Mouse (Mus musculus) olfactory bulb, adult 2 months (tissue): Measurements from ENCODE around the gene Ttc16. TPM values are rescaled to one million over a fixed set of nuclear protein-coding genes. Genes with fewer than 3 reads are reported as not detected.

Experiments
- H3K27ac ChIP-seq: fragments of 200-500 bp; 2 replicates; pipeline ENCODE4 v1.5.1; 2012; ENCODE audit warnings: low read depth, low read length; ENCODE audit not compliant: insufficient read depth
- H3K4me1 ChIP-seq: fragments of 200-500 bp; 2 replicates; pipeline ENCODE4 v1.6.1; 2012; ENCODE audit warnings: low read length; ENCODE audit not compliant: control insufficient read depth, insufficient read depth
- H3K4me3 ChIP-seq: fragments of 200-500 bp; 2 replicates; pipeline ENCODE4 v1.5.1; 2012; ENCODE audit warnings: mild to moderate bottlenecking, low read depth, low read length, moderate library complexity; ENCODE audit not compliant: insufficient read depth
- CTCF ChIP-seq: fragments of 200-500 bp; IDR thresholded peaks from 2 replicates; pipeline ENCODE4 v1.5.1; 2012; ENCODE audit warnings: low read depth, mild to moderate bottlenecking, low read length, moderate library complexity; ENCODE audit not compliant: insufficient read depth
- POLR2A ChIP-seq: fragments of 200-500 bp; IDR thresholded peaks from 2 replicates; pipeline ENCODE4 v1.6.1; 2012; ENCODE audit warnings: mild to moderate bottlenecking, low read depth, low read length, moderate library complexity; ENCODE audit not compliant: insufficient read depth
- WGBS: fragments of 180-500 bp; shearing (Covaris S2); methylation state at CpG from one replicate; pipeline ENCODE4 v1.1.7; 2018; 5-methylcytosine and 5-hydroxymethylcytosine counted together
- polyA plus RNA-seq: library from polyadenylated mRNA; stranded (reverse); fragments of >200 nt; gene quantifications from 2 replicates; pipeline ENCODE4 v1.2.4, GENCODE M21; 2012; ENCODE audit warnings: low replicate concordance; ENCODE audit not compliant: missing spikeins, insufficient read depth, insufficient read length

Ttc16 gene
- polyA plus RNA-seq, 1 experiment, result not detected

DNA sequence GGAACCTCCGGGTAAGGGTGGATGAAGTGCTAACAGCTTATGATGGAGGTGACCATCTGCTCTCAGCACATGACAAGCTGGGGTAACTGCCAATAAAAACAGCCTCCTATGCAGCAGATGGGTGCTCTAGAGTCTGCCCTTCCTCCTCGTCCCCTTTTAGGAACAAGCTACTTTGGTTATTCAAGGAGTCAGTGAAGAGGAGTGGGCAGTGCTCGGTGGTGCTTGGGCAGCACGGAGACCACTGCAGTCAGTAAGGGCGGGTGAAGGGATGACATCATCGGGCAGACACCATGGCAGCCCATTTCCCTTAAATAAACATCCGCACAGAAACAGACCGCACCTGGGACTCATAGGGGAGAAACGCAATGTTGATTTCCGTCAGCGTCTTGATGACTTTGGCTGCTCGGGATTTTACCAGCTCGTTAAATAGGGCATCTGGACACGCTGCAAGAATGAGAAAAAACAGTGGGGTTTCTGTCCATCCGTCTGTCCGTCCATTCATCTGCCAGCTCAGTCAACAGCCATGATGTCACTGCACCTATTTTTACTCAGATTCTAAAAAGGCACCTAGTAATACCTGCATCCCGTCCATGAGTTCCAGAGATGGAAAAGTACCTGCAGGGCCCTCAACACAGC lies 41.6 kb upstream of the Ttc16 start:
- TF ChIP-seq CTCF, result no peak
- no peak for TF ChIP-seq POLR2A
- WGBS, result 47% methylated on average over 17 of the region's 17 CpGs
- no peak overlapping the region for H3K4me3 ChIP-seq
- peaks cover 26% of the 10 kb centered on the region for H3K4me1 ChIP-seq
- peak overlapping the region; percentile 52 for H3K27ac ChIP-seq

- no peak overlapping the region for H3K27ac ChIP-seq
- peaks cover 23% of the 10 kb centered on the region for H3K4me1 ChIP-seq
- 63% methylated on average over 2 of the region's 2 CpGs for WGBS
- H3K4me3 ChIP-seq, result no peak overlapping the region
- TF ChIP-seq POLR2A, result no peak
- TF ChIP-seq CTCF, result no peak
Measured at GRCm38 (mm10) chr2:32816497-32816896, 41.1 kb upstream of the Ttc16 start.

DNA sequence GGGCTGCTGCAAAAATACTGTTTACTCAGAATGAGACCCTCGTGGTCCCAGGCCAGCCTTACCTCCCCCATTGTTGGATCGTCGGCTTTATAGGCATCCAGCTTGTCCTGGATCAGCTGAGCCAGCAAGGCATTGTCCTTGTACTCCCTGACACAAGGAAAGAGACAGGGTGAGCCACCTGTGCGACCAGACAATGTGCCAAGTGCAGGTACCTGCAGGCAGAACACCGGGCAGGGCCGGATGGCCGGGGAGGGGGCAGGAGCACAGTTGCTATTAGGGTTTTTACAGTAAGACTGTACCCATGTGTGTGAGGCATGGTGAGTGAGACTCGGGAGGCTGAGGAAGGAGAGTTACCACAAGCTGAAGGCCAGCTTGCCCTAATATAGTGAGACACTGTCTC lies 36.5 kb upstream of the Ttc16 start:
- WGBS, result 83% methylated on average over 8 of the region's 8 CpGs
- Histone ChIP-seq H3K4me3 (no peak overlapping the region), H3K27ac (no peak overlapping the region), H3K4me1 (peaks cover 10% of the 10 kb centered on the region)
- TF ChIP-seq POLR2A, result no peak

GRCm38 (mm10) chr2:32808816-32809566 lies 33.6 kb upstream of the Ttc16 start:
- no peak overlapping the region for H3K27ac ChIP-seq
- H3K4me3 ChIP-seq, result no peak overlapping the region
- TF ChIP-seq CTCF (no peak), POLR2A (no peak)
- 92% methylated on average over 14 of the region's 14 CpGs for WGBS
- H3K4me1 ChIP-seq, result peaks cover 3% of the 10 kb centered on the region; the same call in 1 of the 2 replicates

DNA sequence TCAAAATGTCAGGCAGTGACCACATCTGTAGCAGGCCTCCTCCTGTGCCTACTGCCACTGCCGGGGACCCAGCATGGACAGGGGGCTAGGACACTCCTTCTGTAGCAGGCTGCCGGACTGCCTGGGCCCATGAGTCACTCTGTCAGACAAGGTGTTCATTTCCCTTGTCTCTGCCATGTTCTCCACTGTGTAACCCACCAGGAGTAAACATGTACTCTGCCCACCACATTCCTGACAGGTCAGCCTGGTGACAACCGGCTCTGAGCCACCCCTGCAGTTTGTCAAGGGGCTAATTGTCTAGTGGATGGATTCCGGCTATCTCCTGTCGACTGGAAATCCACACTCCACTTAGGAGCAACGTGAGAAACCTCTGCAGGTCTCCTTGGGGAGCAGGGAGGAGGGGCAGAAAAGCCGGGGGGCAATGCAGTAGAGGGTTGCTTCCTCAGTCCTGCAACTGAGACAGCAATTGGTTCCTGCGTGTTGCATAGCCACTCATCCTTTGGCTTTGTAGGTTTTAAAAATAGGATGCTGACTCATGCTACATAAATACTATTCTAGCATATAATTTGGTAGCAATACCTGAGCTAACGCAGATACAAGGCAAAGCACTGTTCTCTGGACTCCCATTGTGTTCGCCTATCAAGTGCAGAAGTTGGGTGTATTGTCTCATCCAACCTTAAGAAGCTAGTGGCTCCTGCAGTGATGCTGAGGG lies 23.0 kb upstream of the Ttc16 start:
- peak overlapping the region; percentile 65 for H3K27ac ChIP-seq
- H3K4me1 ChIP-seq, result peaks cover 25% of the 10 kb centered on the region
- H3K4me3 ChIP-seq, result no peak overlapping the region
- no peak for TF ChIP-seq CTCF
- TF ChIP-seq POLR2A, result no peak
- WGBS, result 32% methylated on average over 10 of the region's 10 CpGs

DNA sequence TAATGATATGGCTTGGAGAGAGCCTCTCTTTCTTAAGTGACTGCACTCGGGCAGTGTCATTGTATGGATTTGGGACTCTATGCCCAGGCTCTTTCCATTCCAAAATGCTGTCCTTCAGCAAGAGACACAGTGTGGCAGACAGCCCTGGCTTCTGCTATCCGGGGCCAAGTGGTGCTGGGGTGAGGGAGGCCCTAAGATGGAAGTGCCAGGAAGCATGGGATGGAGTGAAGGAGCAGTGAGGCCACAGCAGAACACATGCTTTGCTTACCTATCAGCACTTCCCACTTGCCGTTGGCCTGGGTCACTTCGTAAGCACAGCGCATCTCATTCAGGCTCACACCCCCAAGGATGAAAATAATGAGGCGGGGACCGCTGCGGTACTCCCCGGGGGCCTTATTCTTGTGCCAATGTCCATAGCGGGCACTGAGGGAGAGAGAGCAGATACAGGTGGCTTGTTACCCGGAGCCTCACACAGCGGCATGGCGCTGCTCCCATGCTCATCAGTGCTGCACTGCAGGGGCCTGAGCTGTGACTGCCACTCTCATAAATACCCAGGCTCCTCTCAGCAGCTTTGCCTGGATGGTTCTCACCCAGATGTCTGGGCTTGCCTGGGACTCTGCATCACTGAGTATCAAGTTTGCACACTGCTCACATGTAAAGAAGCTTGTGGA lies 20.4 kb upstream of the Ttc16 start:
- Histone ChIP-seq H3K27ac (no peak overlapping the region), H3K4me1 (peaks cover 25% of the 10 kb centered on the region), H3K4me3 (no peak overlapping the region)
- no peak for TF ChIP-seq POLR2A
- WGBS, result 65% methylated on average over 13 of the region's 13 CpGs

DNA sequence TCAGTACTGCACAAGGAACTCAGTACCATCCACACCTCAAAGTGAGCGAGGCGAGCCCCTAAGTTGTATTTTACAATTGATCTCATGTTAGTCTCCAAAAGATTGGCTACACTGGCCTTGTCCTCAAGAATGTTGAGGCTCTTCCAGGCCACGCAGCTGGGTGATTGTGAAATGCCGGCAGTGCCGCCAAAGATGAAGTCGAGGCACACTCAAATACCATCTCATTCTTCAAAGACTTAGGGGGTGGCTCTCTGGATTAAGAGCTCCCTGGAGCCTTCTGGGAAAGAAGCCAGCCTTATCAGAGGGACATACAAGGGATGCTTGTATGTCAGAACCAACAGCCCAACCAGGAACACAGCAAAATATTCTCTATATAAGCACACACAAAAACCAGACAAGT lies 15.9 kb upstream of the Ttc16 start:
- 39% methylated on average over 6 of the region's 6 CpGs for WGBS
- TF ChIP-seq CTCF (no peak), POLR2A (no peak)
- H3K4me1 ChIP-seq, result peaks cover 11% of the 10 kb centered on the region
- H3K27ac ChIP-seq, result peak overlapping the region; percentile 15; the same call in 1 of the 2 replicates
- no peak overlapping the region for H3K4me3 ChIP-seq

DNA sequence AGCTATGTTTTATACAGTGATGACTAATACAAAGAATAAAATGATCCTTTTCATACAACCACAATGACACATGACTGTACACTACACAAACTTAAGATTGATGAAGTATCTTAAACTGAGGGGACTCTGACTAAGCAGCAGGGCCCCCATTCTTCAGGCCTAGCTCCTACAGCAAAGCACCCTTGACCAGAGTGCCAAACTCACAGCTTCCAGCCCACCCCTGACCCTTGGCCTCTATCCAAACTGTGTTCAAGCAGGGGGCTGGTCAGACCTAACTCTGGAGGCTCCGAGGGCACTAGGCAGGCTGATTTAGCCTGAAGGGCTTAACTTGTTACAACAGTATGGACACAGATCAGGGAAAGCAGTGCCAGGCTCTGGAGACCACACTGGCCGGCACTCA lies 13.1 kb upstream of the Ttc16 start:
- TF ChIP-seq CTCF (no peak), POLR2A (no peak)
- no peak overlapping the region for H3K4me3 ChIP-seq
- no peak overlapping the region for H3K27ac ChIP-seq
- WGBS, result 52% methylated on average over 2 of the region's 2 CpGs
- H3K4me1 ChIP-seq, result peaks cover 16% of the 10 kb centered on the region

GRCm38 (mm10) chr2:32787176-32787575 lies 11.7 kb upstream of the Ttc16 start:
- no peak overlapping the region for H3K4me3 ChIP-seq
- TF ChIP-seq POLR2A (no peak), CTCF (no peak)
- no peak overlapping the region for H3K27ac ChIP-seq
- WGBS, result 57% methylated on average over 6 of the region's 6 CpGs
- H3K4me1 ChIP-seq, result peaks cover 16% of the 10 kb centered on the region
